Comparison of ENCODE assay signal across 8 mouse cellular contexts in genomic region chrX:21061866-21062543, GRCm38 (mm10). TPM values are rescaled to one million over a fixed set of nuclear protein-coding genes. Genes with fewer than 3 reads are reported as not detected.
DNase-seq lines count a peak whose midpoint lies in the region; ATAC-seq and TF ChIP-seq lines count a peak whose summit lies in the region.

Gene Zfp182, minus strand, starts transcription at chrX:21062316.

- H3K9ac ChIP-seq in forebrain, embryonic 11.5 days (ENCODE audit: low read length) = peak within 1 kb of the TSS; percentile 56
- peak within 1 kb of the TSS; percentile 64 for H3K9ac ChIP-seq in heart, postnatal 0 days (replicated peaks; ENCODE audit: low read depth, low read length)
- H3K9ac ChIP-seq in liver, embryonic 16.5 days (ENCODE audit: low read depth, low read length) = peak within 1 kb of the TSS; percentile 69
- H3K9ac ChIP-seq in neural tube, embryonic 13.5 days = peak within 1 kb of the TSS; percentile 61

- H3K9me3 ChIP-seq in forebrain, embryonic 11.5 days (ENCODE audit: control insufficient read depth, low read length) = no peaks in the 10 kb centered on the region
- no peaks in the 10 kb centered on the region for H3K9me3 ChIP-seq in heart, postnatal 0 days (replicated peaks; ENCODE audit: control insufficient read depth, low read length)
- no peaks in the 10 kb centered on the region for H3K9me3 ChIP-seq in liver, embryonic 16.5 days (replicated peaks; ENCODE audit: control insufficient read depth, low read length)
- H3K9me3 ChIP-seq in neural tube, embryonic 13.5 days = no peaks in the 10 kb centered on the region

- peak; percentile 33; the same call in 1 of the 2 replicates for TF ChIP-seq POLR2A in testis, adult 2 months (IDR thresholded peaks at IDR 0.05; ENCODE audit: control insufficient read depth, low read depth, low read length)

- no peak within 1 kb of the TSS for H3K27ac ChIP-seq in forebrain, embryonic 11.5 days (ENCODE audit: low read depth, low read length)
- H3K27ac ChIP-seq in heart, postnatal 0 days (ENCODE audit: low read depth) = no peak within 1 kb of the TSS
- H3K27ac ChIP-seq in liver, embryonic 16.5 days (ENCODE audit: low read length) = no peak within 1 kb of the TSS
- peak within 1 kb of the TSS; percentile 74 for H3K27ac ChIP-seq in neural tube, embryonic 13.5 days (replicated peaks)
- peak within 1 kb of the TSS; percentile 82 for H3K27ac ChIP-seq in testis, adult 2 months (ENCODE audit: control insufficient read depth, insufficient read depth, low read depth, low read length)

- no peaks in the 10 kb centered on the region for H3K4me1 ChIP-seq in forebrain, embryonic 11.5 days (replicated peaks; ENCODE audit: control insufficient read depth, insufficient read depth, low read length)
- no peaks in the 10 kb centered on the region for H3K4me1 ChIP-seq in heart, postnatal 0 days (ENCODE audit: control insufficient read depth, insufficient read depth)
- no peaks in the 10 kb centered on the region for H3K4me1 ChIP-seq in liver, embryonic 16.5 days (ENCODE audit: control insufficient read depth, low read depth, low read length)
- H3K4me1 ChIP-seq in neural tube, embryonic 13.5 days (replicated peaks) = no peaks in the 10 kb centered on the region
- no peaks in the 10 kb centered on the region for H3K4me1 ChIP-seq in testis, adult 2 months (ENCODE audit: control insufficient read depth, insufficient read depth, low read length)

- no peak for TF ChIP-seq CTCF in heart, postnatal 0 days (IDR thresholded peaks at IDR 0.05; ENCODE audit: low read depth)
- no peak for TF ChIP-seq CTCF in testis, adult 2 months (IDR thresholded peaks at IDR 0.05; ENCODE audit: control insufficient read depth, insufficient read depth, insufficient replicate concordance, low read depth, low read length)

- DNase-seq in CD8-positive naive resting alpha-beta T cell, adult 2 months (ENCODE audit: low read depth in 2 of 2, low spot score in 2 of 2) = peak; percentile 50 to 69
- peak; percentile 60 for DNase-seq in c-Kit-positive CD71-positive TER-119-negative erythroid progenitor cells, embryonic 14.5 days (ENCODE audit: low read depth)
- DNase-seq in forebrain, embryonic 11.5 days (ENCODE audit: low spot score) = peak; percentile 76
- DNase-seq in heart, postnatal 0 days (ENCODE audit: low spot score) = peak; percentile 84
- peak; percentile 83 to 89 for DNase-seq in kidney, postnatal 4 days

- peak; percentile 96 for ATAC-seq in forebrain, embryonic 11.5 days (replicated peaks; ENCODE audit: low FRiP score)
- peak; percentile 90 for ATAC-seq in heart, postnatal 0 days (ENCODE audit: insufficient read depth, low read depth)
- ATAC-seq in liver, embryonic 16.5 days (ENCODE audit: low read depth) = peak; percentile 87
- ATAC-seq in neural tube, embryonic 13.5 days (ENCODE audit: low read depth) = peak; percentile 97

- 19% methylated on average over 25 of the region's 25 CpGs for WGBS in forebrain, embryonic 11.5 days
- WGBS in heart, postnatal 0 days = 24% methylated on average over 25 of the region's 25 CpGs
- WGBS in liver, embryonic 16.5 days (ENCODE audit: insufficient replicate concordance) = 20% methylated on average over 25 of the region's 25 CpGs
- WGBS in neural tube, embryonic 13.5 days = 17% methylated on average over 25 of the region's 25 CpGs

- TF ChIP-seq EP300 in heart, postnatal 0 days (IDR thresholded peaks at IDR 0.05; ENCODE audit: low read depth) = no peak

- H3K36me3 ChIP-seq in forebrain, embryonic 11.5 days (ENCODE audit: control insufficient read depth, insufficient read depth, low read length) = no peaks in the 10 kb centered on the region
- H3K36me3 ChIP-seq in heart, postnatal 0 days (replicated peaks; ENCODE audit: control insufficient read depth, insufficient read depth, low read length) = no peaks in the 10 kb centered on the region
- no peaks in the 10 kb centered on the region for H3K36me3 ChIP-seq in liver, embryonic 16.5 days (ENCODE audit: control insufficient read depth, insufficient read depth)
- H3K36me3 ChIP-seq in neural tube, embryonic 13.5 days = no peaks in the 10 kb centered on the region
- H3K36me3 ChIP-seq in testis, adult 2 months (ENCODE audit: control insufficient read depth, insufficient read depth, low read length) = no peaks in the 10 kb centered on the region

- no peaks in the 10 kb centered on the region for H3K27me3 ChIP-seq in forebrain, embryonic 11.5 days (ENCODE audit: control insufficient read depth, insufficient read depth, low read length)
- H3K27me3 ChIP-seq in heart, postnatal 0 days (ENCODE audit: control insufficient read depth, insufficient read depth, low read length) = no peaks in the 10 kb centered on the region
- H3K27me3 ChIP-seq in liver, embryonic 16.5 days (ENCODE audit: control insufficient read depth, insufficient read depth, low read depth, low read length) = no peaks in the 10 kb centered on the region
- H3K27me3 ChIP-seq in neural tube, embryonic 13.5 days = no peaks in the 10 kb centered on the region
- H3K27me3 ChIP-seq in testis, adult 2 months (ENCODE audit: control insufficient read depth, insufficient read depth, low read length) = no peaks in the 10 kb centered on the region

- H3K4me2 ChIP-seq in forebrain, embryonic 11.5 days (ENCODE audit: low read depth, low read length, severe bottlenecking) = peak within 1 kb of the TSS; percentile 47; the same call in 1 of the 2 replicates
- peak within 1 kb of the TSS; percentile 58 for H3K4me2 ChIP-seq in heart, postnatal 0 days (ENCODE audit: low read depth, low read length)
- H3K4me2 ChIP-seq in liver, embryonic 16.5 days (ENCODE audit: low read depth, low read length) = peak within 1 kb of the TSS; percentile 59
- H3K4me2 ChIP-seq in neural tube, embryonic 13.5 days = peak within 1 kb of the TSS; percentile 56

- peak within 1 kb of the TSS; percentile 42 for H3K4me3 ChIP-seq in forebrain, embryonic 11.5 days (ENCODE audit: low read depth, low read length)
- H3K4me3 ChIP-seq in heart, postnatal 0 days (ENCODE audit: low read depth, low read length) = peak within 1 kb of the TSS; percentile 58
- peak within 1 kb of the TSS; percentile 65 for H3K4me3 ChIP-seq in liver, embryonic 16.5 days (ENCODE audit: low read depth, low read length)
- H3K4me3 ChIP-seq in neural tube, embryonic 13.5 days = peak within 1 kb of the TSS; percentile 49
- peak within 1 kb of the TSS; percentile 92 for H3K4me3 ChIP-seq in testis, adult 2 months (ENCODE audit: control insufficient read depth, low read depth, low read length)

RNA-seq across cellular contexts. Expression of gene Zfp182, which starts in this region (rescaled TPM):
- 6.7 and 7.8 TPM in 2 replicates for polyA plus RNA-seq in forebrain, embryonic 11.5 days (2014; fragmentation: Nextera tagmentation; extraction: Ambion mirVana)
- total RNA-seq in heart, postnatal 0 days (2014; rRNA removed; ENCODE audit: low replicate concordance) = 2.4 and 5.4 TPM in 2 replicates
- polyA plus RNA-seq in heart, postnatal 0 days (2015; fragmentation: Nextera tagmentation; extraction: Ambion mirVana) = 2.2 and 2.7 TPM in 2 replicates
- 1.4 and 1.9 TPM in 2 replicates for polyA plus RNA-seq in liver, embryonic 16.5 days (2015; fragmentation: Nextera tagmentation; extraction: Ambion mirVana)
- polyA plus RNA-seq in neural tube, embryonic 13.5 days (2015; fragmentation: Nextera tagmentation; extraction: Ambion mirVana) = 8.9 and 9.0 TPM in 2 replicates
- polyA plus RNA-seq in testis, adult 2 months (2012; rRNA removed) = 0.30 and 0.31 TPM in 2 replicates

Comparison
In these comparisons a context has a peak if more than half of its experiments do, and no peak if none do; other contexts are left out.
1. H3K27ac ChIP-seq: peak in neural tube, embryonic 13.5 days (single experiment) and testis, adult 2 months (single experiment); none in forebrain, embryonic 11.5 days (single experiment), heart, postnatal 0 days (single experiment) and liver, embryonic 16.5 days (single experiment).
2. H3K4me3 ChIP-seq: peak in every context shown above with its lines; median percentile 92 in testis, adult 2 months; 65 in liver, embryonic 16.5 days; 58 in heart, postnatal 0 days; 49 in neural tube, embryonic 13.5 days; 42 in forebrain, embryonic 11.5 days.
3. Peak in every context shown above with its lines, with median percentiles within 50 percentile points of each other: DNase-seq, ATAC-seq, H3K4me2 ChIP-seq and H3K9ac ChIP-seq.